Mouse (Mus musculus): ENCODE results near the gene Snapc3. TPM values are rescaled to one million over a fixed set of nuclear protein-coding genes. Genes with fewer than 3 reads are reported as not detected.

Snapc3 gene
- polyA plus RNA-seq, 1 experiment from 2014 or later = 27.2 TPM

DNA sequence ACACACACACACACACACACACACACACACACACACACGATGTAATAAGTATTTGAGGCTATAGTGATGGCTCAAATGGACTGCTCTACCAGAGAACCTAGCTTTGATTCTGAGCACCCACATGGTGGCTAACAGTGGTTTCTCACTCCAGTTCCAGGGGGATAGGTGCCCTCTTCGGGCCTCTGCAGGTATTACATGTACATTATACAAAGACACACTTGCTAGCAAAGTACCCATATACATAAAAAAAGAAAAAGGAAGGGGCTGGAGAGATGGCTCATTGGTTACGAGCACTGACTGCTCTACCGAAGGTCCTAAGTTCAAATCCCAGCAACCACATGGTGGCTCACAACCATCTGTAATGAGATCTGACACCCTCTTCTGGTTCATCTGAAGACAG lies 11.3 kb downstream of the Snapc3 start:
- H3K4me1 ChIP-seq (ENCODE audit: control insufficient read depth, insufficient read depth, low read length) = no peaks in the 10 kb centered on the region
- no peaks in the 10 kb centered on the region for H3K9me3 ChIP-seq (ENCODE audit: control insufficient read depth, low read length)
- ATAC-seq = no peak
- H3K27ac ChIP-seq (ENCODE audit: low read length) = no peak overlapping the region
- 91% methylated on average over 4 of the region's 4 CpGs for WGBS
- no peak overlapping the region for H3K9ac ChIP-seq (ENCODE audit: low read depth, low read length)
- peaks cover 7% of the 10 kb centered on the region; the same call in 1 of the 2 replicates for H3K36me3 ChIP-seq (ENCODE audit: control insufficient read depth, insufficient read depth, low read length)
- H3K4me2 ChIP-seq (ENCODE audit: low read depth, low read length) = no peak overlapping the region
- no peak overlapping the region for H3K4me3 ChIP-seq (ENCODE audit: low read length)
- no peaks in the 10 kb centered on the region for H3K27me3 ChIP-seq (replicated peaks; ENCODE audit: control insufficient read depth, insufficient read depth, low read length)

DNA sequence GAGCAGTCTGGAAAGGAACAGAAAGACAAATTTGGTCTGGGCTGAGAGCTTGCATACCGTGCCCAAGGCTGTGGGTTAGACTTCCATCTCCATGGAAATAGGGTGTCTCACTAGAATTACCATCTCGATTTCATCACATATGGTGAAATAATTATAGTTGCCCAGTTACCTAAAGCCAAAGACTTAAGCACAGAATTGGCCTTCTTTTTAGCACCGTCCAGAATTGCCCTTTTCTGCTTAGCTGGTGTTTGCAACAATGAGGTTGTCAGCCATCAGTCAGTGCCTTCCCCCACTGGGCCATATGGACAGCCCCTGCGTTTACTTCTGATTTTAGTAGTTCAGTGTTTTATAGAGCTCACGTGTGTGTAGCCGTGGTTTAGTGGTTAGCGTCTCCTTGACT lies 14.4 kb downstream of the Snapc3 start:
- Histone ChIP-seq H3K9me3 (ENCODE audit: control insufficient read depth, low read length) (no peaks in the 10 kb centered on the region), H3K4me2 (ENCODE audit: low read depth, low read length) (no peak overlapping the region), H3K4me3 (ENCODE audit: low read length) (no peak overlapping the region), H3K36me3 (ENCODE audit: control insufficient read depth, insufficient read depth, low read length) (peaks cover 6% of the 10 kb centered on the region), H3K9ac (ENCODE audit: low read depth, low read length) (no peak overlapping the region), H3K27ac (ENCODE audit: low read length) (no peak overlapping the region), H3K27me3 (replicated peaks; ENCODE audit: control insufficient read depth, insufficient read depth, low read length) (no peaks in the 10 kb centered on the region), H3K4me1 (ENCODE audit: control insufficient read depth, insufficient read depth, low read length) (no peaks in the 10 kb centered on the region)
- no peak for ATAC-seq
- WGBS = 89% methylated on average over 7 of the region's 7 CpGs

DNA sequence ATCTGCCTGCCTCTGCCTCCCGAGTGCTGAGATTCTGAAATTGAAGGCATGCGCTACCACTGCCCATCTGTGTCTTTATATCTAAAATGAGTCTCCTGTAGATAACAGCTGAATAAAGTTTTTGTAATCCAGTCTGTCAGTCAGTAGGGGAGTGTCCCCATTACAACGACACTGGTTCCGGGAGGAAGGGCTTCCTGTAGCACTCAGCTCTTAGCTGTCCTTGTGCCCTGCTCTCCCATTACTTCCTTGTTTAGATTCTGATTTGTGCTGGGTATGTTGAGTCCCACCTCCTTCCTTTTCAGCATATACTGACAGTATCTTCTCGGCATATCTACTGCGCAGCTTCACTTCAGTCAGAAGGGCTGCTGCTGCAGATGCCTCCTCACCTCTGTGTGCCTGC lies 15.4 kb downstream of the Snapc3 start:
- peaks cover 9% of the 10 kb centered on the region for H3K36me3 ChIP-seq (ENCODE audit: control insufficient read depth, insufficient read depth, low read length)
- H3K9ac ChIP-seq (ENCODE audit: low read depth, low read length) = no peak overlapping the region
- H3K4me1 ChIP-seq (ENCODE audit: control insufficient read depth, insufficient read depth, low read length) = no peaks in the 10 kb centered on the region
- H3K27ac ChIP-seq (ENCODE audit: low read length) = no peak overlapping the region
- ATAC-seq = no peak
- no peaks in the 10 kb centered on the region for H3K9me3 ChIP-seq (ENCODE audit: control insufficient read depth, low read length)
- no peak overlapping the region for H3K4me3 ChIP-seq (ENCODE audit: low read length)
- no peaks in the 10 kb centered on the region for H3K27me3 ChIP-seq (replicated peaks; ENCODE audit: control insufficient read depth, insufficient read depth, low read length)
- H3K4me2 ChIP-seq (ENCODE audit: low read depth, low read length) = no peak overlapping the region
- WGBS = 91% methylated on average over 6 of the region's 6 CpGs

DNA sequence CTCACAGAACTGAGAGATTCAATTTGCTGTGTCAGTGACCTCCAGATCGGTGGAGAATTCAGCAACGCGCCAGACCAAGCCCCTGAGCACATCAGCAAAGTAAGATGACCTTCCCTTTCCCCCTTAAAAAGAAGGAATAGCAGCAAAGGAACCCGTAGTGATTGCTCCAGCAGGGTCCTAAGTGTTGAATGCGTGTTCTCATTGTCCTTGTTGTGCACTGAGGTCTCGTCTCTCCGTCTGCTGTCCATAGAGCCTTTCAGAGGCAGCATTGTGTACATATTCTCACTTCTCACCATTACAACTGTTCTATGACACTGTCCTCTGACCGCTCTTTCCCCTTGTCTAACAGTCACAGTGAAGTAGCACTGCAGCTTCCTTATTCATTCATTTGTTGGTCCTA lies 18.9 kb downstream of the Snapc3 start:
- no peak overlapping the region for H3K27ac ChIP-seq (ENCODE audit: low read length)
- no peaks in the 10 kb centered on the region for H3K27me3 ChIP-seq (replicated peaks; ENCODE audit: control insufficient read depth, insufficient read depth, low read length)
- H3K4me2 ChIP-seq (ENCODE audit: low read depth, low read length) = no peak overlapping the region
- WGBS = 97% methylated on average over 8 of the region's 8 CpGs
- H3K9ac ChIP-seq (ENCODE audit: low read depth, low read length) = no peak overlapping the region
- H3K36me3 ChIP-seq (ENCODE audit: control insufficient read depth, insufficient read depth, low read length) = peaks cover 9% of the 10 kb centered on the region; the same call in 1 of the 2 replicates
- ATAC-seq = no peak
- no peak overlapping the region for H3K4me3 ChIP-seq (ENCODE audit: low read length)
- no peaks in the 10 kb centered on the region for H3K9me3 ChIP-seq (ENCODE audit: control insufficient read depth, low read length)
- H3K4me1 ChIP-seq (ENCODE audit: control insufficient read depth, insufficient read depth, low read length) = no peaks in the 10 kb centered on the region

DNA sequence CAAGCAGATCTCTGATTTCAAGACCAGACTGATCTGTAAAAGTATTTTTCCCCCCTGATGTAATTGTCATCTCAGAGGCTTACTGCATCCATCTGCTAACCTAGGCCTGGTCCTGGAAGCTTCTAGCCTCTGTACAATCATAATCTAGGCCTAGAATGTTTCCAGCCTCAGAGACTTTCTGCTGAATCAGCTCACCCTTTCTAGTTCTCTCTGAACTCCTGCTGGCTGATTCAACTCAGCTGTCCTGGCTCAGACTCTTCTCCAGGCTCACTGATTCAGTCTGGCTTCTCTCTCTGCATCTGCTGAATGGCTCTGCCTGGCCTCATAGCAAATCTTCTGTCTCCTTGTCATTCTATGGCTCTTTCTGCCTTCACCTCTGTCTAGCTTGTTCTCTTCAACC lies 20.6 kb downstream of the Snapc3 start:
- Histone ChIP-seq H3K9ac (ENCODE audit: low read depth, low read length) (no peak overlapping the region), H3K36me3 (ENCODE audit: control insufficient read depth, insufficient read depth, low read length) (peaks cover 9% of the 10 kb centered on the region; the same call in 1 of the 2 replicates), H3K27ac (ENCODE audit: low read length) (no peak overlapping the region), H3K4me1 (ENCODE audit: control insufficient read depth, insufficient read depth, low read length) (no peaks in the 10 kb centered on the region), H3K27me3 (replicated peaks; ENCODE audit: control insufficient read depth, insufficient read depth, low read length) (no peaks in the 10 kb centered on the region), H3K9me3 (ENCODE audit: control insufficient read depth, low read length) (no peaks in the 10 kb centered on the region), H3K4me2 (ENCODE audit: low read depth, low read length) (no peak overlapping the region), H3K4me3 (ENCODE audit: low read length) (no peak overlapping the region)
- ATAC-seq = no peak

DNA sequence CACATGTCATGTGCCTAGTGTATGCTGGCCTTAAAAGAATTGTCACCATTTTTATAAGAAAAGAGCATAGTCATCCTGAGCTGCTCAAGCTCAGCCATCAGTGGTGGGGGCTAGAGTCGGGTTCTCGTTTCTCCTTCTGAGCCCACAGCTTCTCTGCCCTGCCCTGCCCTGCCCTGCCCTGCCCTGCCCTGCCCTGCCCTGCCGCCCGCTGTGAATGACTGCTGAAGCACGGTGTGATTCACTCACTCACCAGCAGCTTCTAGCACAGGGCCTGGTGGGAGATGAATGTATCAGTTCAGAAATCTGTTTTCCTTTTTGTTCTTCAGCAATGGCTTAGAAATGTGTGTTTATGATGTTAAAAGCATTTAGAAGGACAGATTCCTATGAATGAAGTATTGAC lies 21.5 kb downstream of the Snapc3 start:
- H3K4me2 ChIP-seq (ENCODE audit: low read depth, low read length) = no peak overlapping the region
- H3K4me1 ChIP-seq (ENCODE audit: control insufficient read depth, insufficient read depth, low read length) = no peaks in the 10 kb centered on the region
- H3K27me3 ChIP-seq (replicated peaks; ENCODE audit: control insufficient read depth, insufficient read depth, low read length) = no peaks in the 10 kb centered on the region
- peaks cover 6% of the 10 kb centered on the region; the same call in 1 of the 2 replicates for H3K36me3 ChIP-seq (ENCODE audit: control insufficient read depth, insufficient read depth, low read length)
- H3K27ac ChIP-seq (ENCODE audit: low read length) = no peak overlapping the region
- no peak overlapping the region for H3K4me3 ChIP-seq (ENCODE audit: low read length)
- ATAC-seq = peak; percentile 71
- no peaks in the 10 kb centered on the region for H3K9me3 ChIP-seq (ENCODE audit: control insufficient read depth, low read length)
- 52% methylated on average over 5 of the region's 5 CpGs for WGBS
- H3K9ac ChIP-seq (ENCODE audit: low read depth, low read length) = no peak overlapping the region

DNA sequence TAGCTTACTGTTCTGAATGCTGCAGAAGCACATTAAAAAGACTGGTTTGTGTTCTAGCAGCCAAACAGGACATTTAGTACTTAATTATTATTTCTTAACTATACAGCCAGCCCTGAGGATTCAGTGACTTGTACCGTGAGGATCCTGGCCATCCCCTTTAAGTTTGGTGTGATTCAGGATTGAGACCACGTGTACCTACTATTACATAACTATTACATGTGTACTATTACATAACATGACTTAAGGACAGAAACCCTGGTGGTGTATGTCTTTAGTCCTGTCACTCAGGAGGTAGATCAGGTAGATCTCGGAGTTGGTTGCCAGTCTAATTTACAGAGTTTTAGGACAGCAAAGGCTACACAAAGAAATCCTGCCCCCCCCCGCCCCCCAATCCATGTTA lies 23.5 kb downstream of the Snapc3 start:
- H3K4me2 ChIP-seq (ENCODE audit: low read depth, low read length) = no peak overlapping the region
- H3K4me1 ChIP-seq (ENCODE audit: control insufficient read depth, insufficient read depth, low read length) = no peaks in the 10 kb centered on the region
- no peak overlapping the region for H3K9ac ChIP-seq (ENCODE audit: low read depth, low read length)
- 0 out of 2 replicates have a peak, but pooled peaks cover 6% of the 10 kb centered on the region for H3K36me3 ChIP-seq (ENCODE audit: control insufficient read depth, insufficient read depth, low read length)
- H3K9me3 ChIP-seq (ENCODE audit: control insufficient read depth, low read length) = no peaks in the 10 kb centered on the region
- 87% methylated on average over 4 of the region's 4 CpGs for WGBS
- no peak for ATAC-seq
- H3K27ac ChIP-seq (ENCODE audit: low read length) = no peak overlapping the region
- no peak overlapping the region for H3K4me3 ChIP-seq (ENCODE audit: low read length)
- no peaks in the 10 kb centered on the region for H3K27me3 ChIP-seq (replicated peaks; ENCODE audit: control insufficient read depth, insufficient read depth, low read length)

DNA sequence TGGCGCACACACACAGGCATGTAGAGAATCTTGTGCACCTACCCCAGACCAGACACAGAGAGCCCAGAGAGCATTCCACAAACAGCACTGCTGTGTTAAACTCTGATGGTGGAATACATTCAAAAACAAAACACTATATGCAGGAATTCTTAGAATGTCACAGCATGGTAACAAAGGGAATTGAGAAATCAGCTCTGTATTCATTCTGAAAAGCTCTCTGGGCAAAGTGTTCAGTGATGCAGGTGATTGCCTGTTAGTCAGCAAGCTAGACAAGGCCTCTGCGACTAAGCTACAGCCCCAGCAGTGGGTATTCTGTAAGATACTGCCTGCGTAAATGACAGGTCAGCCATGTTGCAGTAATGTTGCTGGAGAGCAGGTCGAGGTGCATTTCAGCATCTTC lies 33.3 kb downstream of the Snapc3 start:
- no peak overlapping the region for H3K27ac ChIP-seq (ENCODE audit: low read length)
- no peaks in the 10 kb centered on the region for H3K9me3 ChIP-seq (ENCODE audit: control insufficient read depth, low read length)
- no peak overlapping the region for H3K9ac ChIP-seq (ENCODE audit: low read depth, low read length)
- no peak overlapping the region for H3K4me2 ChIP-seq (ENCODE audit: low read depth, low read length)
- 93% methylated on average over 4 of the region's 4 CpGs for WGBS
- H3K4me3 ChIP-seq (ENCODE audit: low read length) = no peak overlapping the region
- no peaks in the 10 kb centered on the region for H3K27me3 ChIP-seq (replicated peaks; ENCODE audit: control insufficient read depth, insufficient read depth, low read length)
- peaks cover 12% of the 10 kb centered on the region; the same call in 1 of the 2 replicates for H3K36me3 ChIP-seq (ENCODE audit: control insufficient read depth, insufficient read depth, low read length)
- ATAC-seq = no peak
- no peaks in the 10 kb centered on the region for H3K4me1 ChIP-seq (ENCODE audit: control insufficient read depth, insufficient read depth, low read length)

DNA sequence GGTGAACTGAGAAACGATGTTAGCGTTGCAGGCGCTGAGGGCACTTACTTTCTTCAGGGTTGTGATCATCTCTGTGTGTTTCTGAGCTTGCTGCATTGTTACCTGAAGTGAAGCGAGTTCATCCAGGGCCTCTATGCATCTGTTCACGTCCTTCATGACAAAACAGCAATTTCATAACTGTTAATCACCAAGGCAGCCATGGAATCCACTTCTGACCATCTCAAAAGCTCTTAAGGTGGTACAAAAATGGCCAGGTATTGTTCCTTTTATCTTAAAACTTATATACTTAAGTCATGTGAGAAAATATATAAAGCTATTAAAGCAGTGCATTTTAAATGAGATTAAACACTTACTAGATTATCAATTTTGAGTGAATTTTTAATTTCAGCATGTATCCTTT lies 42.6 kb downstream of the Snapc3 start:
- ATAC-seq = no peak
- Histone ChIP-seq H3K27ac (ENCODE audit: low read length) (no peak overlapping the region), H3K9ac (ENCODE audit: low read depth, low read length) (no peak overlapping the region), H3K36me3 (ENCODE audit: control insufficient read depth, insufficient read depth, low read length) (peaks cover 8% of the 10 kb centered on the region; the same call in 1 of the 2 replicates), H3K4me1 (ENCODE audit: control insufficient read depth, insufficient read depth, low read length) (no peaks in the 10 kb centered on the region), H3K9me3 (ENCODE audit: control insufficient read depth, low read length) (no peaks in the 10 kb centered on the region), H3K4me2 (ENCODE audit: low read depth, low read length) (no peak overlapping the region), H3K27me3 (replicated peaks; ENCODE audit: control insufficient read depth, insufficient read depth, low read length) (no peaks in the 10 kb centered on the region), H3K4me3 (ENCODE audit: low read length) (no peak overlapping the region)
- WGBS = 84% methylated on average over 5 of the region's 5 CpGs

DNA sequence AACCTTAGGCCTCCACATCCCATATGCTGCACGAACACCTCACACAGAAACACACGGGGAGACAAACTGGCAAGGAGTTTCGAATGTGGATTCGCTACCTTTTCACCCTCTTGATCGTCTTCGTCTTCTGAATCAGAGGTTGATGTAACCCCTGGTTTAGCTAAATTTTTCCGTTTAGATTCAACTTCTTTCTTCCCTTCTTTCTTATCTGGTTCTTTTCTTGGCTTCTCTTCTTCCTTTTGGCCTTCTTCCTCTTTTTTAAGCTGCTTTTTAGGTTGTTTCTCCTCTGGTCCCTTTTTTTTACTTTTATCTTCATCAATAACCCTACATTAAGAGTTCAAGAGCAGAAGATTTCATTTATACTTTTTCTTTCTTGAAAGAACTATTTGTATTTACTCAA lies 47.3 kb downstream of the Snapc3 start:
- peaks cover 9% of the 10 kb centered on the region for H3K36me3 ChIP-seq (ENCODE audit: control insufficient read depth, insufficient read depth, low read length)

More for the DNA sequence above, 47.3 kb downstream of the Snapc3 start:
- 93% methylated on average over 7 of the region's 7 CpGs for WGBS
- no peak overlapping the region for H3K4me3 ChIP-seq (ENCODE audit: low read length)
- no peaks in the 10 kb centered on the region for H3K9me3 ChIP-seq (ENCODE audit: control insufficient read depth, low read length)
- no peaks in the 10 kb centered on the region for H3K4me1 ChIP-seq (ENCODE audit: control insufficient read depth, insufficient read depth, low read length)
- no peak overlapping the region for H3K4me2 ChIP-seq (ENCODE audit: low read depth, low read length)
- H3K27ac ChIP-seq (ENCODE audit: low read length) = no peak overlapping the region
- no peaks in the 10 kb centered on the region for H3K27me3 ChIP-seq (replicated peaks; ENCODE audit: control insufficient read depth, insufficient read depth, low read length)
- no peak overlapping the region for H3K9ac ChIP-seq (ENCODE audit: low read depth, low read length)
- ATAC-seq = no peak
